Mouse (Mus musculus) liver, embryonic 13.5 days (tissue): ENCODE measurements around the gene Ubl4b. TPM values are rescaled to one million over a fixed set of nuclear protein-coding genes. Genes with fewer than 3 reads are reported as not detected.

Source experiments
- ATAC-seq: fragments of 200-750 bp; cut with Nextera tagmentation; 2 replicates; pipeline ENCODE4 v1.8.0; 2017; ENCODE audit warnings: low read depth, mild to moderate bottlenecking, moderate number of reproducible peaks, moderate library complexity
- DNase-seq: peaks from one replicate; pipeline ENCODE4 v3.0.0; 2022
- H3K27ac ChIP-seq: fragments of 300-500 bp; sonication (generic); 2 replicates; pipeline ENCODE4 v1.5.1; 2015; ENCODE audit warnings: moderate library complexity, mild to moderate bottlenecking, inconsistent platforms
- H3K27me3 ChIP-seq: fragments of 300-500 bp; sonication (generic); 2 replicates; pipeline ENCODE4 v1.6.1; 2015; ENCODE audit warnings: mild to moderate bottlenecking, inconsistent platforms
- H3K36me3 ChIP-seq: fragments of 300-500 bp; sonication (generic); 2 replicates; pipeline ENCODE4 v1.6.1; 2015; ENCODE audit warnings: mild to moderate bottlenecking, inconsistent platforms
- H3K4me1 ChIP-seq: fragments of 300-500 bp; sonication (generic); replicated peaks from 2 replicates; pipeline ENCODE4 v1.6.1; 2015; ENCODE audit warnings: inconsistent platforms
- H3K4me2 ChIP-seq: fragments of 300-500 bp; sonication (generic); 2 replicates; pipeline ENCODE4 v1.6.1; 2015; ENCODE audit warnings: inconsistent platforms, mild to moderate bottlenecking, moderate library complexity
- H3K4me3 ChIP-seq: fragments of 300-500 bp; sonication (generic); replicated peaks from 2 replicates; pipeline ENCODE4 v1.5.1; 2015; ENCODE audit warnings: mild to moderate bottlenecking, inconsistent platforms
- H3K9ac ChIP-seq: fragments of 300-500 bp; sonication (generic); 2 replicates; pipeline ENCODE4 v1.6.1; 2015; ENCODE audit warnings: mild to moderate bottlenecking, inconsistent platforms
- H3K9me3 ChIP-seq: fragments of 300-500 bp; sonication (generic); replicated peaks from 2 replicates; pipeline ENCODE4 v1.6.1; 2016; ENCODE audit warnings: inconsistent platforms
- WGBS: fragments of 180-500 bp; shearing (Covaris S2); methylation state at CpG from one replicate; pipeline ENCODE4 v1.1.7; 2015; ENCODE audit not compliant: insufficient replicate concordance; 5-methylcytosine and 5-hydroxymethylcytosine counted together
- polyA plus RNA-seq: library from polyadenylated mRNA; unstranded; fragments of >200 nt; fragmentation: Nextera tagmentation; extraction: Ambion mirVana; gene quantifications from 2 replicates; pipeline ENCODE4 v1.2.1, GENCODE M21; 2015

Ubl4b gene
- polyA plus RNA-seq, 1 experiment from 2014 or later, result not detected

DNA sequence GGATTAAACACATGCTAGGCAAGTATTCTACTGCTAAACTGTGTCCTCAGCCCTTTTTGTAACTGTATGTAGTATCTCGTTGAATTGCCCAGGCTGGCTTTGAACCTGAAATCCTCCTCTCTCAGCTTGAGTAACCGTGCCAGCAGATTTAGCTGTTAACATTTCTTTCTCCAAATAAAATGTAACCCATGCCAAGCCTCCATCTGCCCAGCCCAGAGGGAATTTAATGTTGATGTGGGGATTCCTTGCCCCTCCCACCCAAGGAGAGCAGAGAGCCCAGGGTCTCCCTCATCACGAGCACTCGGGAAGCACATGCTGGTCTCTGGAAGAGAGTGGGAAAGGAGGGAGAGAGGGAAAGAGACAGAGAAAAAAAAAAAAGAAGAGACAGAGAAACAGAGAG, 12.3 kb downstream of the Ubl4b start:
- no peaks in the 10 kb centered on the region for H3K4me1 ChIP-seq
- H3K4me3 ChIP-seq, result no peak overlapping the region
- H3K36me3 ChIP-seq, result no peaks in the 10 kb centered on the region
- WGBS, result 55% methylated on average over 4 of the region's 4 CpGs
- no peak for DNase-seq
- H3K9ac ChIP-seq, result no peak overlapping the region
- ATAC-seq, result no peak
- no peak overlapping the region for H3K4me2 ChIP-seq
- peaks cover 3% of the 10 kb centered on the region; the same call in 1 of the 2 replicates for H3K27me3 ChIP-seq
- no peak overlapping the region for H3K27ac ChIP-seq
- H3K9me3 ChIP-seq, result no peaks in the 10 kb centered on the region

DNA sequence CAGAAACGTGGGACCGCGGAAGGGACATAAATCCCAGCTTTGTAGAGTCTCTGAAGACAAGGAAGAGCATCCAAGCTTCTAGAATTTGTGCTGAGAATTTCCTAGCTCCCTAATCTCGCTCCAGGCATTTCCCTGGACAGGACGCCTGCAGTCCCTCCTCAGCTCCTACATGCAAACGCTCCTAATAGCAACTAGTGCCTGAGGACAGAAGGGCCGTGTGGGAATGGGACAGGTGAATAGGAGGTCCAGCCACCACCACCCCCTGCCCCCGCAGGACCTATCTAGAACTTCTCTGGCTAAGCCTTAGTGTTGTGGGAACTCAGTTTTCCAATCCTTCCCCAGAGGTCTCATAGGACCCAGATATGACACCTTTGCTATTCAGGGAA, 17.4 kb downstream of the Ubl4b start:
- H3K36me3 ChIP-seq, result no peaks in the 10 kb centered on the region
- ATAC-seq (no peak), DNase-seq (no peak)
- H3K4me1 ChIP-seq, result no peaks in the 10 kb centered on the region
- WGBS, result 33% methylated on average over 8 of the region's 8 CpGs
- H3K27ac ChIP-seq, result no peak overlapping the region
- no peak overlapping the region for H3K4me3 ChIP-seq
- peaks cover 17% of the 10 kb centered on the region for H3K27me3 ChIP-seq
- no peaks in the 10 kb centered on the region for H3K9me3 ChIP-seq
- H3K4me2 ChIP-seq, result no peak overlapping the region
- no peak overlapping the region for H3K9ac ChIP-seq

DNA sequence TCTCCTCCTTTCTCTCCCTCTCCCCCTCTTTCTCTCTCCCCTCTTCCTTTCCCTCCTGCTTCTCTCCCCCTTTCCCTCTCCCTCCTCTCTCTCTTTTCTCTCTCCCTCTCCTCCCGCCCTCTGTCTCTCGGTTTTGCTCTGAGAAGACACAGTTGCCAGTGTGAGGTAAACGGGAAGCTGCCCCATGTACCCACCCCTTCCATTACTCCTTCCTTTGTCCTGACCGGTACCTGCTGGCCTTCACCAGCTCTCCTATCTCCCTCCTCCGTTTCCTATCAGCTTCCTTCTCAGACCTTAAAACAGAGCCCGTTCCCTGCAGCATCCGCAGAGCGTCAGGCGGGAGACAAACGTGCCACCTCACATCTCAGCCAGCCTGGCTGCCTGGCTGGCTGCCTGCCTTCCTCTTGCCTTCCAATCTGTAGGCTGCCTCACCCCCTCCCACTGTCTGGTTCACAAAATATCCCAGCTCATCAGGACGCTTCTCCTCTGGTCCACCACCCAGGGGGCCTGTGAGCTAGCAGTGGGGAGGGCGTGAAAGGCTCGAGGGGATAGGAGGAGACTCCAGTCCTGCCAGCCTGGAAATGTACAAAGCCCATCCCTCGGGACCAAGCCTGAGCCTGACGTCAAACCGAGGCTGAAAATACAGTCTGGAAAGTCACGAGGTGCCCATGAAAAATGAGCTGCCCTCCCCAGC, 17.9 kb downstream of the Ubl4b start:
- H3K27me3 ChIP-seq, result peaks cover 17% of the 10 kb centered on the region
- no peaks in the 10 kb centered on the region for H3K36me3 ChIP-seq
- H3K27ac ChIP-seq, result no peak overlapping the region
- no peaks in the 10 kb centered on the region for H3K9me3 ChIP-seq
- 12% methylated on average over 17 of the region's 17 CpGs for WGBS
- ATAC-seq (no peak), DNase-seq (no peak)
- no peaks in the 10 kb centered on the region for H3K4me1 ChIP-seq
- no peak overlapping the region for H3K4me2 ChIP-seq
- H3K9ac ChIP-seq, result no peak overlapping the region
- no peak overlapping the region for H3K4me3 ChIP-seq

DNA sequence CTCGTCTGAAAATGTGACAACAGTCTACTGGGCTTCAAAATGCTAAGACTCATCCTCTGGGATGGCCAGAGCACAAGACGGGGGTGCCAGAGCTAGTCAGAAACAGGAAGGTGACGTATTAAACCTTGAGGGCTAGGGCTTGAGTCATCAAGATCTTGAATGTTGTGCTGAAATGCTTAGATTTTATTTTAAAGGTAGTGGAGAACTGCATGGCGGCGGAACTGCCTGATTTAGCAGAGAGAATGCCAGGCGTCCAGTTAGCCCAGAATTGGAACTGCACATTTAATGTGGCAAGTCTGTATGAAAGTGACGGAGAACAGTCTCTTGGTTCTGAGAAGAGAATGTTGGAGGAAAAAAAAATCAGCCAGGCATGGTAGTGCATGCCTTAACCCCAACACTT, 19.9 kb downstream of the Ubl4b start:
- H3K4me1 ChIP-seq, result no peaks in the 10 kb centered on the region
- DNase-seq, result no peak
- H3K9me3 ChIP-seq, result no peaks in the 10 kb centered on the region
- no peak for ATAC-seq
- H3K4me2 ChIP-seq, result no peak overlapping the region
- WGBS, result 61% methylated on average over 7 of the region's 7 CpGs
- H3K27ac ChIP-seq, result no peak overlapping the region
- peaks cover 17% of the 10 kb centered on the region for H3K27me3 ChIP-seq
- H3K4me3 ChIP-seq, result no peak overlapping the region
- H3K9ac ChIP-seq, result no peak overlapping the region
- no peaks in the 10 kb centered on the region for H3K36me3 ChIP-seq

DNA sequence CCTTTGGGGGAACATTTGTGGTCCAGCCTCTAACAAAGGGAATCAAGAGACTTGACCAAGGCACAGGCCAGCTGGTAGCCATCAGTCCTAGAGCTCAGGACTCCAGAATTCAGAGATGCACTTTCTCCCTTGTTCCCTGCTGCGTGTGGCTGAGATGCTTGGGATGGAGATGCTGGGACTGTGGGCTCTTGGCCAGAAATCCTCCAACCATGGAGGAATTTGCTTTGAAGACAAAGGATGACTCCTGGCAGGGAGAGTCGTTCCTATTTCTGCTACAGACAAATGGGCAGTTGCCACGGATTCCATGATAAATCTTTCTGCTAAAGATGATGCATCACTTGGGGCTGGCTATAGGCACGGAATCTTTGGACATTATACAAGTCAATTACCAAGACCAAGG, 21.3 kb downstream of the Ubl4b start:
- DNase-seq (no peak), ATAC-seq (no peak)
- WGBS, result 52% methylated on average over 4 of the region's 4 CpGs

DNA sequence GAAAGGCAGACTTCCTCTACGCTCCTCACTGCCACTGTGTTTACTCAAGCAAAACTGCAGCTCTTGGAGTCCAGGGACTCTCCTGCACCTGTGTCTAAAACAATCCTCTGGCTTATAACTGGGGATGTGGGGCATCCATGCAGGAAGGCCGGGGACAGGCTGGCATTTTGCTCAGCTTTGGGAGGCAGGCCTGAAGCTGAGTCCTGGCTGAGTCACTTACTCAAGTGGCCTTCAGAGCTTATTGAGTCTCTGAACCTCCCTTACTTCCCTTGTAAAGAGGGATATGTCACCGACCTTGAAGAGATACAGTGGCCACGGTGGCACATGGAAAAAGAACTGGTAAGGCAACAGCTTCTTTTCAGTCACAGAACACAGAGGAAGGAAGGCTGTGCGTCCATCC, 24.3 kb downstream of the Ubl4b start:
- Histone ChIP-seq H3K4me3 (no peak overlapping the region), H3K4me2 (no peak overlapping the region), H3K9me3 (no peaks in the 10 kb centered on the region), H3K36me3 (no peaks in the 10 kb centered on the region), H3K27ac (no peak overlapping the region), H3K9ac (no peak overlapping the region), H3K4me1 (no peaks in the 10 kb centered on the region), H3K27me3 (no peaks in the 10 kb centered on the region)
- 62% methylated on average over 5 of the region's 5 CpGs for WGBS
- ATAC-seq, result no peak
- no peak for DNase-seq

More for the DNA sequence above, 21.3 kb downstream of the Ubl4b start:
- no peak overlapping the region for H3K4me2 ChIP-seq
- no peaks in the 10 kb centered on the region for H3K9me3 ChIP-seq
- H3K4me1 ChIP-seq, result no peaks in the 10 kb centered on the region
- no peak overlapping the region for H3K4me3 ChIP-seq
- peaks cover 17% of the 10 kb centered on the region for H3K27me3 ChIP-seq
- H3K9ac ChIP-seq, result no peak overlapping the region
- no peaks in the 10 kb centered on the region for H3K36me3 ChIP-seq
- H3K27ac ChIP-seq, result no peak overlapping the region

DNA sequence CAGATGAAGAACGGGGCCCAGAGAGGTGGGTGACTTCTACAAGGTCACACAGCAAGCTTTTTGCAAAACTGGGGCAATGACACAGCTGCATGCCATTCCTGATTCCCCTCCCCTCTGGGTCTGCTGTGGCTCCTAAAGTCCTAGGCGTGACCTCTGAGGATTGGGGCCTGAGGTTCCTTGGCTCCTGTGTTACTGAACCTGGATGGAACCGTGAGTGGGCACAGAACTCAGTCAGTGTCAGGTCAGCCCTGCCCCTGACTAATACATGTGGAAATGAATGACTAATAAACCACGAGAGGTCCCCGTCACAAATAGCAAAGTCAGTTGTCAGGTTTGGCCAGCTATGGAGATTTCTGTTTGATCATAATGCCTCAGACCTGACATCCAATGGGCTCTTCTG, 25.7 kb downstream of the Ubl4b start:
- WGBS, result 45% methylated on average over 5 of the region's 5 CpGs
- no peak overlapping the region for H3K27ac ChIP-seq
- H3K4me2 ChIP-seq, result no peak overlapping the region
- H3K9ac ChIP-seq, result no peak overlapping the region
- H3K27me3 ChIP-seq, result no peaks in the 10 kb centered on the region
- no peaks in the 10 kb centered on the region for H3K4me1 ChIP-seq
- H3K9me3 ChIP-seq, result no peaks in the 10 kb centered on the region
- H3K4me3 ChIP-seq, result no peak overlapping the region
- no peak for DNase-seq
- H3K36me3 ChIP-seq, result no peaks in the 10 kb centered on the region
- ATAC-seq, result no peak

DNA sequence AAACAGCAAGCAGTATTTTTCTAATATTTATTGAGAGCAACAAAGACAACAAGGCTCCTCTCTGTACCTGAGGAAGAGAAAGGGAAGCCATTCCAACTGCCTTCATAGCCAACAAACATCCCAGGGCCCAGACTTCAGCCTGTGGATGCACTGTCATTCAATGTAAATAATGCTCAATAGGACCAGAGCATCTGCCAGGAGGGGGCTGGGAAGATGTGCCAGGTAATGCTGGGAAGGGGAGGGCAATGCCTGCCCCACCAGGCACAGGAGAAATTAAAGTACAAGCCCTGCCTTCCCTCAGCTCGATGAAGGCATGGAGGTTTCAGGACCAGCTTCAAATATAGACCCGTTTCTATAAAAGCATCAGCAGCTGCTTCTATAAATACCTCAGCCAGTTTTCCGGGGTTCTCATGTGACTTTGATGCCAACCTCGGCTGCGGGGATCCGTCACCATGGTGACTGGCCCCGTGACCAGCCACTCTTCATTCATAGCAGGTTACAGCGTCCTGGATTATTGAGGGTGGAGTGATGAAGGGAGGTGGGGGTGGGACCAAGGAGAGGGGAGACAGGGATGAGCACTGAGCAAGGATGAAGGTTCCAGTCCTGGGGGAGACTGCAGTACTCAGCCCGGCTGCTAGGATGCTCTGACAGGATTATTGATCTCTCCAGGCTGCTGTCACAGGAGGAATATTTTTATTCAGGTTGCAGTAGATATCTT, 26.3 kb downstream of the Ubl4b start:
- ATAC-seq (no peak), DNase-seq (no peak)
- H3K27ac ChIP-seq, result no peak overlapping the region
- no peaks in the 10 kb centered on the region for H3K9me3 ChIP-seq
- H3K36me3 ChIP-seq, result no peaks in the 10 kb centered on the region
- WGBS, result 46% methylated on average over 9 of the region's 9 CpGs
- no peaks in the 10 kb centered on the region for H3K4me1 ChIP-seq
- no peaks in the 10 kb centered on the region for H3K27me3 ChIP-seq
- no peak overlapping the region for H3K4me2 ChIP-seq
- no peak overlapping the region for H3K4me3 ChIP-seq
- H3K9ac ChIP-seq, result no peak overlapping the region

DNA sequence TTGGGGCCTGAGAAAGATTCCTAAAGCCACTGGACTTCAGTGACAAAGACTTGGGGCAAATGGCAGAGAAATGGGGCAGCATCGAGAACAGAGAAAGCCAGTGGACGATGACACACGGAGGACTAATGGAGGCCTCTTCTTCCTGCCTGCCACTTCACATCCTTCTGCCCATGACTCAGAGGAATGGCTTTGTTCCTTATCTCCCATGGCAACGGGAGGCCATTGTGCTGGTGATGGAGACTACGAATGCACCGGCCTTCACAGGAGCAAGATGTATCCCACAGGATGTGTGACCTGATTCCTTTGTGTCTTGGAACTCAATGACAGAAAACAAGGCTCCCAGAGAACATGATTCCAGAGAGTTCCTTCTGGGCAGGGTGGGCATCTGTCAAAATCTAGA, 30.3 kb downstream of the Ubl4b start:
- no peak overlapping the region for H3K27ac ChIP-seq
- H3K9me3 ChIP-seq, result no peaks in the 10 kb centered on the region
- no peak overlapping the region for H3K4me2 ChIP-seq
- H3K4me1 ChIP-seq, result no peaks in the 10 kb centered on the region
- H3K9ac ChIP-seq, result no peak overlapping the region
- DNase-seq (no peak), ATAC-seq (no peak)
- H3K27me3 ChIP-seq, result peaks cover 10% of the 10 kb centered on the region
- 29% methylated on average over 6 of the region's 6 CpGs for WGBS
- H3K36me3 ChIP-seq, result no peaks in the 10 kb centered on the region
- no peak overlapping the region for H3K4me3 ChIP-seq

DNA sequence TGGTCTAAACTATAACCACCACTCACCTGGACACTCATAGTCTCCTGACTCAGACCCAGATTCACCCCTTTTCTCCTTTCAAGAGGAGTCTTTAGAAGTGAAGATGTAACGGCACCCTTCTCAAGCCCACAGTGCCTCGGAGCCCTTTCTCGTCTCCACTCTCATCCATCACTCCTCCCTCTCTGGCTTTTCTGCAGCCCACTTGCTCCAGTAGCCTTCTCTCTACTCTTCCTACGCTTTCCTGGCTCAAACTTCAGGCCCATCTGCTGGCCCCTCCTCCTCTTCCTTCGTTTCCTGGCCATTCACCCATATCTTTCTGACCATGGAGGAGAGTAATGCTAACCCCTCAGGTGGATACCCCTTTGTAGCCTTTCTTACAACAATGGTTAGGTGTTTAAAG, 33.9 kb downstream of the Ubl4b start:
- H3K27me3 ChIP-seq, result peaks cover 43% of the 10 kb centered on the region
- no peak overlapping the region for H3K9ac ChIP-seq
- H3K36me3 ChIP-seq, result no peaks in the 10 kb centered on the region
- H3K9me3 ChIP-seq, result no peaks in the 10 kb centered on the region
- WGBS, result 62% methylated on average over 5 of the region's 5 CpGs
- ATAC-seq, result no peak
- no peak overlapping the region for H3K4me2 ChIP-seq
- H3K27ac ChIP-seq, result no peak overlapping the region
- DNase-seq, result no peak
- no peak overlapping the region for H3K4me3 ChIP-seq
- H3K4me1 ChIP-seq, result no peaks in the 10 kb centered on the region

DNA sequence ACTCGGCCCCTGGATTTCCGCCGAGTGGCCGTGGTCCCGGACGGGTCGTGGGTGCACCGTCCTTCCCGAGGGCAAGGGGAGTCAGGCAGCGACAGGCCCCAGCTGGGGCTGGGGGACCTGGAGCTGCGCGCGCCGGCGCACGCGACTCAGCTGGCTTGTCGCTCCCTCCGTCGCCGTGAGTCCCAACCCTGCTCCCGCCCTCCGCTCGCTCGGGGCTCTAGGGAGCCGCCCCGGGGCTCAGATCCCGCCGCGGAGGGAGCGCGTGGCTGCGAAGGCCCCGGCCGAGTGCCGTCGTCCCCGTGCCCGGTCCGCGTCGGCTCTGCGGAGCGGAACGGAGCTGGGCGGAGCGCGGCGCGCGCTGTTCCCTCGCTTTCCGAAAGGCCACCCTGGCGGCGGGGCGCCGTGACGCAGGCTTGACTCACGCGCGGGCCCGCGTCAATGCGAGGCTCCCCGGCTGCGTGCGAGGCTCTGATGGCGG, 37.2 kb downstream of the Ubl4b start, which contains the start of gene Slc6a17:
TSS of gene Slc6a17 (minus strand) at position 388 of the 478 bp plus-strand sequence.
- ATAC-seq, result no peak
- Histone ChIP-seq H3K4me1 (no peaks in the 10 kb centered on the region), H3K4me3 (peak within 1 kb of the TSS; percentile 41), H3K36me3 (no peaks in the 10 kb centered on the region), H3K4me2 (peak within 1 kb of the TSS; percentile 56), H3K27me3 (peaks cover 61% of the 10 kb centered on the region), H3K27ac (no peak within 1 kb of the TSS), H3K9me3 (no peaks in the 10 kb centered on the region), H3K9ac (no peak within 1 kb of the TSS)
- 1% methylated on average over 68 of the region's 68 CpGs for WGBS
- no peak for DNase-seq
